Comparison of ENCODE assay signal across 19 mouse cellular contexts in the genomic region with DNA sequence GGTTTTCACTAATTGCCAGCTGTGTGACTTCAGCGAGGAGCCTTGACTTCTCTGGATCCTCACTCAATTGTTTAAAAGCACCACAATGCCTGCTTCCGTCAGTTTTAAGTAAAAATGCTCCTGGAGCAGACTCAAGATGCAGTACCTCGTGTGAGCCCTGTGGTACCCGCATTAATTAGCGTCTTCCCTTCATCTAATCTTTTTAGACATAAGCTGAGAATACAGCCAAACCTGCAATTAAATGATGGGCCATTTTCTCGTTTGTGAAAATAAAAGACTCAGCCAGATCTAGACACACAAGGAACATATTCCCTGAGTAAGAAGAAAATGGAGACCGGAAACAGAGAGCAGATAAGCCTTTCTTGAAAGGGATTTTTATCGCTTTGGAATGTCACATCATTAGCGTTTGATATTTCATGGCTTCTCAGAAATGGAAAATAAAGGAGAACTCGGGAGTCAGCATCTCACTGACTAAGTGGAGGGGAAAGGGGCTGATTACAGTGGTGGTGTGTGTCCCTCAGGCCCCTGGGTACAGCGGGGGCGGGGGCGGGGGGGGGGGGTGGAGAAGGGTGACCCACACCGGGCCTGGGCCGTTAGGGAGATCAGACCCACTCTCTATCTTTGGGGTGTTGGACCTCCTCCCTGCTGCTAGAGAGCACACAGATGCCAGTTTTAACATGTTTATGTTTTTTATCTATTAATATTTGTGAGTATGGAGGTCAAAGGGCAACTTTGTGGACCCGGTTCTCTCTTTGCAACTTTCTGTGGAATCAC.
DNase-seq lines count a peak whose midpoint lies in the region; ATAC-seq and TF ChIP-seq lines count a peak whose summit lies in the region.
"Had no signal": no experiment of that assay in that cellular context is flagged by ENCODE, and none has a peak within 500 bp of the region (broad histone marks: within the 10 kb centered on the region; RNA-seq: fewer than 3 reads in every experiment).

No protein-coding gene starts in this region.

- 0 out of 2 replicates have a peak, but pooled peaks cover 3% of the 10 kb centered on the region for H3K27me3 ChIP-seq in hindbrain, embryonic 12.5 days
- H3K27me3 ChIP-seq in hindbrain, embryonic 11.5 days (ENCODE audit: control insufficient read depth, insufficient read depth, low read length), result no peaks in the 10 kb centered on the region
- no peaks in the 10 kb centered on the region for H3K27me3 ChIP-seq in lung, embryonic 14.5 days (ENCODE audit: insufficient read depth, low read length)
- peaks cover 8% of the 10 kb centered on the region; the same call in 1 of the 2 replicates for H3K27me3 ChIP-seq in limb, embryonic 10.5 days (ENCODE audit: low read depth, poor library complexity, severe bottlenecking)
- no peaks in the 10 kb centered on the region for H3K27me3 ChIP-seq in liver, postnatal 0 days (ENCODE audit: insufficient read depth, low read length)
- H3K27me3 ChIP-seq: embryonic facial prominence, embryonic 15.5 days; forebrain, embryonic 15.5 days; stomach, embryonic 15.5 days had no signal

- no peak for TF ChIP-seq EP300 in liver, postnatal 0 days (IDR thresholded peaks at IDR 0.05; ENCODE audit: low read depth)

- DNase-seq in hindbrain, embryonic 11.5 days (ENCODE audit: low spot score), result no peak
- peak; percentile 56 for DNase-seq in lung, embryonic 14.5 days
- DNase-seq in lung, postnatal 14 days, result no peak
- DNase-seq in limb, embryonic 10.5 days (ENCODE audit: low spot score), result no peak
- no peak for DNase-seq in liver, postnatal 0 days
- DNase-seq: cerebellum, adult 2 months; gastrocnemius, postnatal 10 days; heart, postnatal 4 days; left cerebral cortex, postnatal 4 days; lung, postnatal 4 days; right cerebral cortex, adult 18-20 months; thymus, postnatal 14 days had no signal

- peaks cover 42% of the 10 kb centered on the region for H3K4me1 ChIP-seq in hindbrain, embryonic 12.5 days
- peaks cover 4% of the 10 kb centered on the region; the same call in 1 of the 2 replicates for H3K4me1 ChIP-seq in hindbrain, embryonic 11.5 days (replicated peaks; ENCODE audit: control insufficient read depth, insufficient read depth, low read length)
- peaks cover 29% of the 10 kb centered on the region for H3K4me1 ChIP-seq in lung, embryonic 14.5 days (ENCODE audit: insufficient read depth)
- H3K4me1 ChIP-seq in brown adipose tissue, adult 24 weeks (ENCODE audit: control insufficient read depth, insufficient read depth, insufficient read length, low read length), result 0 out of 2 replicates have a peak, but pooled peaks cover 3% of the 10 kb centered on the region
- H3K4me1 ChIP-seq in limb, embryonic 10.5 days, result peaks cover 51% of the 10 kb centered on the region
- H3K4me1 ChIP-seq in liver, postnatal 0 days (ENCODE audit: insufficient read depth), result 0 out of 2 replicates have a peak, but pooled peaks cover 2% of the 10 kb centered on the region

- WGBS in hindbrain, embryonic 12.5 days, result 74% methylated on average over 16 of the region's 16 CpGs
- WGBS in hindbrain, embryonic 11.5 days, result 77% methylated on average over 16 of the region's 16 CpGs
- 37% methylated on average over 16 of the region's 16 CpGs for WGBS in lung, embryonic 14.5 days
- 78% methylated on average over 16 of the region's 16 CpGs for WGBS in limb, embryonic 10.5 days
- 63% methylated on average over 16 of the region's 16 CpGs for WGBS in liver, postnatal 0 days (ENCODE audit: insufficient replicate concordance)

- peak overlapping the region; percentile 87 for H3K27ac ChIP-seq in hindbrain, embryonic 12.5 days
- no peak overlapping the region for H3K27ac ChIP-seq in hindbrain, embryonic 11.5 days (ENCODE audit: low read depth, low read length)
- 0 out of 2 replicates have a peak overlapping the region, but pooled peaks have one; percentile 32 for H3K27ac ChIP-seq in lung, embryonic 14.5 days (ENCODE audit: low read depth)
- H3K27ac ChIP-seq in brown adipose tissue, adult 24 weeks (replicated peaks; ENCODE audit: low read depth, low read length), result peak overlapping the region; percentile 63; the same call in 1 of the 2 replicates
- peak overlapping the region; percentile 74; the same call in 1 of the 2 replicates for H3K27ac ChIP-seq in limb, embryonic 10.5 days
- H3K27ac ChIP-seq in liver, postnatal 0 days (ENCODE audit: low read depth), result no peak overlapping the region
- H3K27ac ChIP-seq: liver, embryonic 12.5 days had no signal

- TF ChIP-seq CTCF in lung, embryonic 14.5 days (IDR thresholded peaks at IDR 0.05; ENCODE audit: low read depth), result no peak
- TF ChIP-seq CTCF in liver, postnatal 0 days (IDR thresholded peaks at IDR 0.05; ENCODE audit: low read depth), result no peak

- H3K9ac ChIP-seq in hindbrain, embryonic 12.5 days, result no peak overlapping the region
- H3K9ac ChIP-seq in hindbrain, embryonic 11.5 days (ENCODE audit: low read depth, low read length), result no peak overlapping the region
- H3K9ac ChIP-seq in lung, embryonic 14.5 days, result no peak overlapping the region
- no peak overlapping the region for H3K9ac ChIP-seq in liver, postnatal 0 days (replicated peaks)
- H3K9ac ChIP-seq: embryonic facial prominence, embryonic 15.5 days; forebrain, embryonic 15.5 days; liver, embryonic 12.5 days; stomach, embryonic 15.5 days had no signal

- H3K4me3 ChIP-seq in hindbrain, embryonic 12.5 days, result no peak overlapping the region
- no peak overlapping the region for H3K4me3 ChIP-seq in hindbrain, embryonic 11.5 days (ENCODE audit: low read depth, low read length)
- no peak overlapping the region for H3K4me3 ChIP-seq in lung, embryonic 14.5 days (ENCODE audit: low read depth, low read length)
- H3K4me3 ChIP-seq in brown adipose tissue, adult 24 weeks (ENCODE audit: insufficient read depth, low read depth, low read length), result no peak overlapping the region
- no peak overlapping the region for H3K4me3 ChIP-seq in limb, embryonic 10.5 days
- H3K4me3 ChIP-seq in liver, postnatal 0 days (ENCODE audit: low read depth, low read length), result no peak overlapping the region
- H3K4me3 ChIP-seq: embryonic facial prominence, embryonic 15.5 days; forebrain, embryonic 15.5 days; liver, embryonic 12.5 days; stomach, embryonic 15.5 days had no signal

- no peaks in the 10 kb centered on the region for H3K36me3 ChIP-seq in hindbrain, embryonic 12.5 days
- no peaks in the 10 kb centered on the region for H3K36me3 ChIP-seq in hindbrain, embryonic 11.5 days (ENCODE audit: control insufficient read depth, insufficient read depth, low read length)
- no peaks in the 10 kb centered on the region for H3K36me3 ChIP-seq in lung, embryonic 14.5 days (ENCODE audit: insufficient read depth)
- no peaks in the 10 kb centered on the region for H3K36me3 ChIP-seq in limb, embryonic 10.5 days
- H3K36me3 ChIP-seq in liver, postnatal 0 days (replicated peaks; ENCODE audit: insufficient read depth, low read length), result no peaks in the 10 kb centered on the region
- H3K36me3 ChIP-seq: embryonic facial prominence, embryonic 15.5 days; forebrain, embryonic 15.5 days; G1E; liver, embryonic 12.5 days; stomach, embryonic 15.5 days had no signal

- ATAC-seq in hindbrain, embryonic 12.5 days (ENCODE audit: low FRiP score), result no peak
- no peak for ATAC-seq in hindbrain, embryonic 11.5 days (ENCODE audit: low FRiP score)
- ATAC-seq in lung, embryonic 14.5 days (ENCODE audit: insufficient read depth), result peak; percentile 15; the same call in 1 of the 2 replicates
- no peak for ATAC-seq in liver, postnatal 0 days
- ATAC-seq: liver, embryonic 12.5 days had no signal

- no peak overlapping the region for H3K4me2 ChIP-seq in hindbrain, embryonic 12.5 days (replicated peaks)
- H3K4me2 ChIP-seq in hindbrain, embryonic 11.5 days (replicated peaks; ENCODE audit: low read depth, low read length), result no peak overlapping the region
- H3K4me2 ChIP-seq in lung, embryonic 14.5 days, result no peak overlapping the region
- no peak overlapping the region for H3K4me2 ChIP-seq in liver, postnatal 0 days (ENCODE audit: low read depth, low read length)
- H3K4me2 ChIP-seq: forebrain, embryonic 15.5 days; liver, embryonic 12.5 days; stomach, embryonic 15.5 days had no signal

- no peaks in the 10 kb centered on the region for H3K9me3 ChIP-seq in hindbrain, embryonic 12.5 days (replicated peaks)
- no peaks in the 10 kb centered on the region for H3K9me3 ChIP-seq in hindbrain, embryonic 11.5 days (ENCODE audit: control insufficient read depth, low read length)
- H3K9me3 ChIP-seq in lung, embryonic 14.5 days (ENCODE audit: low read depth, low read length), result no peaks in the 10 kb centered on the region
- H3K9me3 ChIP-seq in limb, embryonic 10.5 days (replicated peaks), result no peaks in the 10 kb centered on the region
- H3K9me3 ChIP-seq in liver, postnatal 0 days (ENCODE audit: low read length), result no peaks in the 10 kb centered on the region
- H3K9me3 ChIP-seq: embryonic facial prominence, embryonic 15.5 days; forebrain, embryonic 15.5 days; liver, embryonic 12.5 days; stomach, embryonic 15.5 days had no signal

Comparison
In these comparisons a context has a peak if more than half of its experiments do, and no peak if none do; other contexts are left out.
1. H3K27ac ChIP-seq: peak in hindbrain, embryonic 12.5 days (single experiment), lung, embryonic 14.5 days (single experiment), brown adipose tissue, adult 24 weeks (single experiment) and limb, embryonic 10.5 days (single experiment); none in hindbrain, embryonic 11.5 days (single experiment) and liver, postnatal 0 days (single experiment).